Mouse (Mus musculus): ENCODE results near the gene Arf4. TPM values are rescaled to one million over a fixed set of nuclear protein-coding genes. Genes with fewer than 3 reads are reported as not detected.
A peak's percentile ranks its signal among the peaks of the same experiment; 100 is the strongest.

The Arf4 gene
- polyA plus RNA-seq, 1 experiment from 2014 or later, result 411 TPM

GRCm38 (mm10) chr14:26651901-26652300 lies 14.0 kb downstream of the Arf4 start:
- Histone ChIP-seq H3K4me3 (ENCODE audit: low read depth, low read length) (no peak overlapping the region), H3K4me2 (replicated peaks; ENCODE audit: low read depth) (no peak overlapping the region), H3K36me3 (ENCODE audit: control insufficient read depth, insufficient read depth, low read length) (peaks cover 10% of the 10 kb centered on the region), H3K9me3 (ENCODE audit: control insufficient read depth, low read length) (no peaks in the 10 kb centered on the region), H3K4me1 (replicated peaks; ENCODE audit: control insufficient read depth, insufficient read depth) (no peaks in the 10 kb centered on the region), H3K9ac (ENCODE audit: low read length) (no peak overlapping the region), H3K27ac (replicated peaks) (no peak overlapping the region), H3K27me3 (ENCODE audit: control insufficient read depth, insufficient read depth, low read length) (no peaks in the 10 kb centered on the region)
- ATAC-seq (ENCODE audit: low FRiP score, low TSS enrichment), result no peak
- no peak for TF ChIP-seq EP300 (optimal IDR thresholded peaks at IDR 0.05)
- TF ChIP-seq CTCF (IDR thresholded peaks at IDR 0.05; ENCODE audit: low read depth), result peak; percentile 64
- DNase-seq (ENCODE audit: low spot score), result peak; percentile 31

GRCm38 (mm10) chr14:26658178-26658577 lies 20.3 kb downstream of the Arf4 start:
- H3K27me3 ChIP-seq (ENCODE audit: control insufficient read depth, insufficient read depth, low read length), result no peaks in the 10 kb centered on the region
- H3K4me3 ChIP-seq (ENCODE audit: low read depth, low read length), result no peak overlapping the region
- ATAC-seq (ENCODE audit: low FRiP score, low TSS enrichment) (no peak), DNase-seq (ENCODE audit: low spot score) (no peak)
- no peak overlapping the region for H3K9ac ChIP-seq (ENCODE audit: low read length)
- H3K9me3 ChIP-seq (ENCODE audit: control insufficient read depth, low read length), result no peaks in the 10 kb centered on the region
- H3K4me1 ChIP-seq (replicated peaks; ENCODE audit: control insufficient read depth, insufficient read depth), result no peaks in the 10 kb centered on the region
- H3K27ac ChIP-seq (replicated peaks), result no peak overlapping the region
- TF ChIP-seq CTCF (IDR thresholded peaks at IDR 0.05; ENCODE audit: low read depth) (no peak), EP300 (optimal IDR thresholded peaks at IDR 0.05) (no peak)
- H3K36me3 ChIP-seq (ENCODE audit: control insufficient read depth, insufficient read depth, low read length), result peaks cover 2% of the 10 kb centered on the region
- no peak overlapping the region for H3K4me2 ChIP-seq (replicated peaks; ENCODE audit: low read depth)

GRCm38 (mm10) chr14:26660233-26660632 lies 22.4 kb downstream of the Arf4 start:
- Histone ChIP-seq H3K36me3 (ENCODE audit: control insufficient read depth, insufficient read depth, low read length) (peaks cover 3% of the 10 kb centered on the region; the same call in 1 of the 2 replicates), H3K4me3 (ENCODE audit: low read depth, low read length) (no peak overlapping the region), H3K27me3 (ENCODE audit: control insufficient read depth, insufficient read depth, low read length) (no peaks in the 10 kb centered on the region), H3K4me2 (replicated peaks; ENCODE audit: low read depth) (no peak overlapping the region), H3K9me3 (ENCODE audit: control insufficient read depth, low read length) (no peaks in the 10 kb centered on the region), H3K4me1 (replicated peaks; ENCODE audit: control insufficient read depth, insufficient read depth) (no peaks in the 10 kb centered on the region), H3K27ac (replicated peaks) (no peak overlapping the region), H3K9ac (ENCODE audit: low read length) (no peak overlapping the region)
- 90% methylated on average over 1 of the region's 1 CpGs for WGBS
- no peak for DNase-seq (ENCODE audit: low spot score)
- TF ChIP-seq CTCF (IDR thresholded peaks at IDR 0.05; ENCODE audit: low read depth) (no peak), EP300 (optimal IDR thresholded peaks at IDR 0.05) (no peak)
- no peak for ATAC-seq (ENCODE audit: low FRiP score, low TSS enrichment)

GRCm38 (mm10) chr14:26662016-26662415 lies 24.1 kb downstream of the Arf4 start:
- H3K9ac ChIP-seq (ENCODE audit: low read length), result no peak overlapping the region
- 78% methylated on average over 3 of the region's 3 CpGs for WGBS
- no peak for ATAC-seq (ENCODE audit: low FRiP score, low TSS enrichment)
- H3K9me3 ChIP-seq (ENCODE audit: control insufficient read depth, low read length), result no peaks in the 10 kb centered on the region
- H3K27me3 ChIP-seq (ENCODE audit: control insufficient read depth, insufficient read depth, low read length), result no peaks in the 10 kb centered on the region
- H3K27ac ChIP-seq (replicated peaks), result no peak overlapping the region
- TF ChIP-seq CTCF (IDR thresholded peaks at IDR 0.05; ENCODE audit: low read depth), result no peak
- no peak for TF ChIP-seq EP300 (optimal IDR thresholded peaks at IDR 0.05)
- no peak overlapping the region for H3K4me3 ChIP-seq (ENCODE audit: low read depth, low read length)
- no peaks in the 10 kb centered on the region for H3K4me1 ChIP-seq (replicated peaks; ENCODE audit: control insufficient read depth, insufficient read depth)
- no peak for DNase-seq (ENCODE audit: low spot score)
- peaks cover 3% of the 10 kb centered on the region; the same call in 1 of the 2 replicates for H3K36me3 ChIP-seq (ENCODE audit: control insufficient read depth, insufficient read depth, low read length)
- no peak overlapping the region for H3K4me2 ChIP-seq (replicated peaks; ENCODE audit: low read depth)

GRCm38 (mm10) chr14:26662488-26662887 lies 24.6 kb downstream of the Arf4 start:
- no peak overlapping the region for H3K27ac ChIP-seq (replicated peaks)
- H3K27me3 ChIP-seq (ENCODE audit: control insufficient read depth, insufficient read depth, low read length), result no peaks in the 10 kb centered on the region
- peaks cover 3% of the 10 kb centered on the region; the same call in 1 of the 2 replicates for H3K36me3 ChIP-seq (ENCODE audit: control insufficient read depth, insufficient read depth, low read length)
- no peak overlapping the region for H3K4me2 ChIP-seq (replicated peaks; ENCODE audit: low read depth)
- no peaks in the 10 kb centered on the region for H3K4me1 ChIP-seq (replicated peaks; ENCODE audit: control insufficient read depth, insufficient read depth)
- DNase-seq (ENCODE audit: low spot score) (no peak), ATAC-seq (ENCODE audit: low FRiP score, low TSS enrichment) (no peak)
- H3K9ac ChIP-seq (ENCODE audit: low read length), result no peak overlapping the region
- no peaks in the 10 kb centered on the region for H3K9me3 ChIP-seq (ENCODE audit: control insufficient read depth, low read length)
- no peak overlapping the region for H3K4me3 ChIP-seq (ENCODE audit: low read depth, low read length)
- 85% methylated on average over 2 of the region's 2 CpGs for WGBS
- TF ChIP-seq EP300 (optimal IDR thresholded peaks at IDR 0.05) (no peak), CTCF (IDR thresholded peaks at IDR 0.05; ENCODE audit: low read depth) (no peak)

- no peak for TF ChIP-seq CTCF (IDR thresholded peaks at IDR 0.05; ENCODE audit: low read depth)
- TF ChIP-seq EP300 (optimal IDR thresholded peaks at IDR 0.05), result no peak
- H3K36me3 ChIP-seq (ENCODE audit: control insufficient read depth, insufficient read depth, low read length), result peaks cover 3% of the 10 kb centered on the region; the same call in 1 of the 2 replicates
- H3K4me1 ChIP-seq (replicated peaks; ENCODE audit: control insufficient read depth, insufficient read depth), result peaks cover 2% of the 10 kb centered on the region; the same call in 1 of the 2 replicates
- no peak overlapping the region for H3K27ac ChIP-seq (replicated peaks)
- H3K4me3 ChIP-seq (ENCODE audit: low read depth, low read length), result no peak overlapping the region
- no peaks in the 10 kb centered on the region for H3K9me3 ChIP-seq (ENCODE audit: control insufficient read depth, low read length)
- ATAC-seq (ENCODE audit: low FRiP score, low TSS enrichment), result no peak
- no peak for DNase-seq (ENCODE audit: low spot score)
- H3K9ac ChIP-seq (ENCODE audit: low read length), result no peak overlapping the region
- H3K27me3 ChIP-seq (ENCODE audit: control insufficient read depth, insufficient read depth, low read length), result no peaks in the 10 kb centered on the region
- H3K4me2 ChIP-seq (replicated peaks; ENCODE audit: low read depth), result no peak overlapping the region
- 83% methylated on average over 2 of the region's 2 CpGs for WGBS
Observed at GRCm38 (mm10) chr14:26663851-26664250, 26.0 kb downstream of the Arf4 start.

All from stomach, postnatal 0 days (tissue).